Mouse (Mus musculus) T-helper 2 cell (primary cell): Measurements from ENCODE around the gene Hnrnpf.

Experiments
- in situ Hi-C: fragments of 300-600 bp; cut with MboI, MseI; formaldehyde crosslinking; loops from one replicate; pipeline ENCODE4 v1.15.1; 2025; ENCODE audit warnings: high pct_unique_total_duplicates

The Hnrnpf gene

GRCm38 (mm10) chr6:117917576-117917975 lies 17.5 kb downstream of the Hnrnpf start:
- in situ Hi-C loops = no loop called here

GRCm38 (mm10) chr6:117918043-117918442 lies 17.9 kb downstream of the Hnrnpf start:
- in situ Hi-C loops = no loop called here

- in situ Hi-C loops = no loop called here
Measured at GRCm38 (mm10) chr6:117920659-117921640, 20.8 kb downstream of the Hnrnpf start.

- in situ Hi-C loops = no loop called here
Measured at GRCm38 (mm10) chr6:117922041-117922440, 21.9 kb downstream of the Hnrnpf start.

- in situ Hi-C loops = no loop called here
Measured at GRCm38 (mm10) chr6:117926871-117927491, 26.9 kb downstream of the Hnrnpf start.

GRCm38 (mm10) chr6:117927955-117928354 lies 27.8 kb downstream of the Hnrnpf start:
- in situ Hi-C loops = no loop called here

- in situ Hi-C loops = no loop called here
Measured at GRCm38 (mm10) chr6:117928746-117929145, 28.6 kb downstream of the Hnrnpf start.

GRCm38 (mm10) chr6:117929945-117930655 lies 30.0 kb downstream of the Hnrnpf start:
- in situ Hi-C loops = loop anchor here (5.0 kb wide), 1 partner anchor 83 kb away; no protein-coding TSS in a partner anchor

- in situ Hi-C loops = loop anchor here (5.0 kb wide), 1 partner anchor 85 kb away; no protein-coding TSS in a partner anchor
Measured at GRCm38 (mm10) chr6:117932325-117933051, 32.4 kb downstream of the Hnrnpf start.

- in situ Hi-C loops = loop anchor here (5.0 kb wide), 1 partner anchor 87 kb away; no protein-coding TSS in a partner anchor
Measured at GRCm38 (mm10) chr6:117934301-117934700, 34.2 kb downstream of the Hnrnpf start.

GRCm38 (mm10) chr6:117935681-117936612 lies 35.8 kb downstream of the Hnrnpf start:
- in situ Hi-C loops = no loop called here

- in situ Hi-C loops = no loop called here
Measured at GRCm38 (mm10) chr6:117937222-117937932, 37.3 kb downstream of the Hnrnpf start, which contains the start of gene Fxyd4. Fxyd4 (minus strand) TSS chr6:117937692.

- in situ Hi-C loops = no loop called here
Measured at GRCm38 (mm10) chr6:117938951-117939350, 38.8 kb downstream of the Hnrnpf start.

- in situ Hi-C loops = no loop called here
Measured at GRCm38 (mm10) chr6:117942769-117943168, 42.6 kb downstream of the Hnrnpf start.

- in situ Hi-C loops = no loop called here
Measured at GRCm38 (mm10) chr6:117943899-117944298, 43.8 kb downstream of the Hnrnpf start.

- in situ Hi-C loops = no loop called here
Measured at GRCm38 (mm10) chr6:117952330-117952729, 52.2 kb downstream of the Hnrnpf start.

GRCm38 (mm10) chr6:117956161-117956560 lies 56.0 kb downstream of the Hnrnpf start:
- in situ Hi-C loops = no loop called here

- in situ Hi-C loops = no loop called here
Measured at GRCm38 (mm10) chr6:117956851-117957501, 56.9 kb downstream of the Hnrnpf start.

GRCm38 (mm10) chr6:117963201-117963600 lies 63.1 kb downstream of the Hnrnpf start:
- in situ Hi-C loops = no loop called here
